Mouse (Mus musculus): Measurements from ENCODE around the gene Rrp8.

Rrp8 gene

DNA sequence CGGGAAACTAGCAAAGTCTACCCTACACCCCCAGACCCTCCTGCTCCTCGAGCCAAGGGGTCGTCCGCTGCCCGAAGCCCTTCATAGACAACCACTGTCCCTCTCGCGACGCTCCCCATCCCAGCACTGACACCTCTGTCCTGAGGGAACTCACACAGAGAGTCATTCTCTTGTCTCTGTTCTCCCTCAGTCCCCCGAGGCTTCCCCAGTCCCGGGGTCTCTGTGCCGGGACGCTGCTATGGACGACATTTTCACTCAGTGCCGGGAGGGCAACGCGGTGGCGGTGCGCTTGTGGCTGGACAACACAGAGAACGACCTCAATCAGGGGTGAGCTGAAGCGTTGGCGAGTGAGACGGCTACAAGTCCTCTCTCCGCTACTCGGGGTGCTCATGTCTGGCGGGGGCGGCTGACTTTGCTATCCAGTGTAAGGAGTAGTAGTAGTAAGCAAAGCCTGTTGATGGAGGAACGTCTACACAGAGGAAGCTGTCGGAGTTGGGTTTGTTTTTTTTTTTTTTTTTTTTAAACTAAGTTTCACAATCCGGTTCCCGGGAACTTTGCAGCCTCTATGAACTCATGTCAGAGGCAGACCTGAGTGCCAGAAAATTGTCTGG, at the start of gene Rrp8:
Rrp8 (minus strand) TSS at position 475 of the 611 bp plus-strand sequence.
- peak; percentile 39 to 44 for DNase-seq (ENCODE audit: low spot score in 2 of 2)

- DNase-seq (ENCODE audit: low spot score in 2 of 2), result no peak
Measured at GRCm38 (mm10) chr7:105786506-105787284, 49.5 kb upstream of the Rrp8 start.

GRCm38 (mm10) chr7:105784556-105784955, 47.4 kb upstream of the Rrp8 start:
- DNase-seq (ENCODE audit: low spot score in 2 of 2), result no peak

- DNase-seq (ENCODE audit: low spot score in 2 of 2), result no peak
Measured at GRCm38 (mm10) chr7:105783861-105784260, 46.7 kb upstream of the Rrp8 start.

DNA sequence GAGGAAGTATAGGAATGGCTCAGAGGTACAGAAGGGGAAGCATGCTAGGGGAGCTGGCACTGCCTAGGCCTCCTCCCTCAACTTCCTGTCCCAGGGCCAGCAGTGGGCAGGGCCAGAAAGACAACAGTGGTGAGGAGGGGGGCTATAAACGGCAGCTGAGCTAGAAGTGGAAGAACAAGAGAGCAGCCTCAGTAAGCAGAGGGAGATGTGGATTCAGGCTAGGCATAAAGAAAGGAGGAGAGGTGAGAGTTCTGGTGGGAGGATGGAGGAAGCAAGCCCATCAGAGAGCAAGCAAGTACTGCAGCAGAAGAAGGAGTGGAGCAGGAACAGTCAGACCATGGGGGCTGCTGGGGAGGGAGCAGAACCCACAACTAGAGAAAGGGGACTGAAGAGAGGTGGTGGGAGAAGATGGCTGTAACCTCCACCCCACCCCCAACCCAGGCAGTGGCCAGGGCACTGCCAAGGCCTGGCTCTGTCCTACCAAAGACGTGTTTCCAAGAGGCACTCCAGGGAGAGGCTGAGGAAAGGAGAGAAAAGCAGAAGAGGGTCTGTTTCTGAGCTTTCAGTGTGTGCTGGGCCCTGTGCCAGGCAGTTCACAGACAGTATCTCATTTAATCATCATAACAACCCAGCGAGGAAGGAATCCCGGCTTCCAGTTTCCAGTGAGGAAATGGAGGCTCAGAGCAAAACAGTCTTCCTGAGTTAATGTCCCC, 41.5 kb upstream of the Rrp8 start:
- DNase-seq (ENCODE audit: low spot score in 2 of 2), result peak in 1 of 2 experiments; percentile 32

GRCm38 (mm10) chr7:105777797-105778552, 40.8 kb upstream of the Rrp8 start:
- DNase-seq (ENCODE audit: low spot score in 2 of 2), result peak in 1 of 2 experiments; percentile 35

GRCm38 (mm10) chr7:105777316-105777715, 40.1 kb upstream of the Rrp8 start:
- DNase-seq (ENCODE audit: low spot score in 2 of 2), result no peak

GRCm38 (mm10) chr7:105776026-105776425, 38.8 kb upstream of the Rrp8 start:
- no peak for DNase-seq (ENCODE audit: low spot score in 2 of 2)

DNA sequence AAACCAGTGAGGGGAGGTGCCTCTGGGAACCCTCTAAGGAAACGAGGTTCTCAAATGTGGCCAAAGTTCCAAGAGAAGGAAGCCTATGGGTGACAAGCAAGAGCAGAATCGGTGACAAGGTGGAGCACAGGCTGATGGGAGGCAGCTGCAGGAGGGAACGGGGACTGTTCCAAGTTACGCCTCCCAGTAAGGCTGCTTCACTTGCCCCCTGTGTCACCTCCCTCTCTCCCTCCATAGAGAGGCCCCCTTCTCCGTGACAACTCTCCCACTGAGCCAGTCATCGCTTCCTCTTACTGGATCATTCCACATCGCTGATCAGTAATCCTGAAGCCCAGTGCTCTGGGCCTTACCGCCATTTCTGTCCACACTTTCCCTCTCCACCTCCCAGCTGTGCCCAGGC, 37.5 kb upstream of the Rrp8 start:
- DNase-seq (ENCODE audit: low spot score in 2 of 2), result no peak

GRCm38 (mm10) chr7:105773041-105773440, 35.9 kb upstream of the Rrp8 start:
- DNase-seq (ENCODE audit: low spot score in 2 of 2), result no peak

DNA sequence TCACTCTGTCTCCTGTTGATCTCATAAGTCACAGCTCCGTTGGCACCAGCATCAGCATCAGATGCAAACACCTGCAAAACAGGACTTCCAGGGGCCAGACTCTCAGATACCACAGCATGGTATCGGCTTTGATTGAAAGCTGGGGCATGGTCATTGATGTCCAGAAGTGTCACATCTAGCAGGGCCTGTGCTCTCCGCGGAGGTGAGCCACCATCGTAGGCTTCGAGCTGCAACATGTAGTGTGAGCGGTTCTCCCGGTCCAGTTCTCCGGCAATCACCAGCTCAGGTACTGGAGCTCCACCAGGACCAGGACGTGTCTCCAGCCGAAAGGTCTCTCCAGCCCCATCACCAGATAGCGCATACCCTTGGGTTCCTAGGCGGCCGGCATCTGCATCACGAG, 35.1 kb upstream of the Rrp8 start:
- no peak for DNase-seq (ENCODE audit: low spot score in 2 of 2)

- DNase-seq (ENCODE audit: low spot score in 2 of 2), result peak in 1 of 2 experiments; percentile 41
Measured at GRCm38 (mm10) chr7:105769959-105770358, 32.8 kb upstream of the Rrp8 start.

- DNase-seq (ENCODE audit: low spot score in 2 of 2), result no peak
Measured at GRCm38 (mm10) chr7:105767729-105768165, 30.6 kb upstream of the Rrp8 start.

DNA sequence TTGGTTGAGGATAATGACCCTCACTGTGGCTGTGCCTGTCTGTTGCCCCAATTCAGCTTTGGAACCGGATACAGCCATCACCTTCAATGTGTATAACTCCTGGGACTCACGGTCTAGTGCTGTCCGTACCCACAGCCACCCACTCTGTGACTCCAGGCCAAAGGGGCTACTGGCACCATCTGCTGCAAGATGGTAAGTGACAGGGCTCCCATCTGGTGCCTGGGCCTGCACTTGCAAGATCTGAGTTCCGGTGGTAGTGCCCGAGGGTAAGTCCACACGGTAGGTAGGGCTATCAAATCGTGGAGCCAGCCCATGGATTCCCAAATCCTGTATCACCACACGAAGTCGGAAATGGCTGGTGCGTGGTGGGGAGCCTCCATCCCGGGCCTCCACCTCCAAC, 27.1 kb upstream of the Rrp8 start:
- DNase-seq (ENCODE audit: low spot score in 2 of 2), result no peak

- DNase-seq (ENCODE audit: low spot score in 2 of 2), result no peak
Measured at GRCm38 (mm10) chr7:105762517-105763270, 25.5 kb upstream of the Rrp8 start.

- DNase-seq (ENCODE audit: low spot score in 2 of 2), result no peak
Measured at GRCm38 (mm10) chr7:105761813-105762484, 24.8 kb upstream of the Rrp8 start.

GRCm38 (mm10) chr7:105753281-105753680, 16.1 kb upstream of the Rrp8 start:
- no peak for DNase-seq (ENCODE audit: low spot score in 2 of 2)

- no peak for DNase-seq (ENCODE audit: low spot score in 2 of 2)
Measured at GRCm38 (mm10) chr7:105752716-105753115, 15.5 kb upstream of the Rrp8 start.

DNA sequence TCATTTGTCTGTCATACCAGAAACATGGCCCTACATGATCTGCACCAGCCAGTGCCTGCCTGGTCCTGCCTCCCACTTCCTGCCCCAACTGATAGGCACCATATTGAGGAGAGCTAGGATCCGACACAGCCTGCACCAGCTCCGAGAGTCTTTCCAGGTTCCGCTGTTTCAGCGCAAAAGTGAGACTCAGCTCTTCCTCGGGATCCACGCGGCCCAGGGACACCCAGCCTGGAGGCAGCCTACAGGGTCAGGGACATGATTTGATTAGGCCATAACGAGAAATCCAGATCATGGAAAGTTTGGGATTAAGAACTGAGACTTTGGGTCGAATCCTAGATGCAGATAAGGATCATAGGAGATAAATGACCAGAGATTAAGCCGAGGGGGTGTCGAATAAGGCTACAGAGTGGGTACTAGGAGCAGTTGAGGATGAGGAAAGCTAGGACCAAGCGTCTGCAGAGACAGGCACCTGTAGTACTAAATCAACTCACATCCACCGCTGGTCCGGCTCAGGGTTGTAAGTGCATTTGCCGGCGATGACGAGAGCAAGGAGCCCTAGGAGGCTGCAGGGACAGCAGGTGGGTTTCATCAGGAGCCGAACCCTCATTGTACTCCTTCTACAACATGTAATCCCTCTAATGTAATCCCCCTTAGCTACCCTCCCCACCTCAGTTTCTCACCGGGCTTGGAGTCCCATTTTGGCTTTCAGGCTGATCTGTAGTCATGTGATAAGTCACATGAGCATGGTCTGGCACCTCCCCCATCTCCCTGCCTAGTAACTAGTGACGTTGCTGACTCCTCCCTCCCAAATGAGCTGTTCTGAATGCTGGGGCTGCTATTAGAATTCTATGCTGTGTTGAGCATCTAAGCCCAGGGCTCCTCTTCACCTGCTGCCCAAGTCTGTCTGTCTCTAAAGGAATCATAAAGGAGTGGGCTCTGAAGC, 14.6 kb upstream of the Rrp8 start, which contains the start of gene Tpp1:
Tpp1 (minus strand) TSS at position 745 of the 943 bp plus-strand sequence.
- peak; percentile 89 to 91 for DNase-seq (ENCODE audit: low spot score in 2 of 2)
